Comparison of ENCODE assay signal across 12 mouse cellular contexts in genomic region chr16:97158279-97158678, GRCm38 (mm10). TPM values are rescaled to one million over a fixed set of nuclear protein-coding genes. Genes with fewer than 3 reads are reported as not detected.
"Had no signal": no experiment of that assay in that cellular context is flagged by ENCODE, and none has a peak within 500 bp of the region (broad histone marks: within the 10 kb centered on the region; RNA-seq: fewer than 3 reads in every experiment).

No protein-coding gene starts in this region.

- H3K4me2 ChIP-seq: kidney, embryonic 15.5 days; limb, embryonic 13.5 days; neural tube, embryonic 12.5 days had no signal

- H3K9me3 ChIP-seq: kidney, embryonic 15.5 days; limb, embryonic 13.5 days; neural tube, embryonic 12.5 days had no signal

- DNase-seq: kidney, adult 18-20 months; kidney, postnatal 14 days; left cerebral cortex, postnatal 4 days; lung, adult 18-20 months; right cerebral cortex, postnatal 14 days; thymus, postnatal 14 days had no signal

- H3K27me3 ChIP-seq: neural tube, embryonic 12.5 days had no signal

- H3K4me3 ChIP-seq: kidney, embryonic 15.5 days; limb, embryonic 13.5 days; neural tube, embryonic 12.5 days had no signal

- H3K4me1 ChIP-seq: kidney, embryonic 15.5 days; limb, embryonic 13.5 days; neural tube, embryonic 12.5 days had no signal

- H3K9ac ChIP-seq: kidney, embryonic 15.5 days; limb, embryonic 13.5 days; liver, embryonic 14.5 days; neural tube, embryonic 12.5 days had no signal

- H3K27ac ChIP-seq: kidney, embryonic 15.5 days; limb, embryonic 13.5 days; liver, embryonic 14.5 days; neural tube, embryonic 12.5 days had no signal

- H3K36me3 ChIP-seq: kidney, embryonic 15.5 days; limb, embryonic 13.5 days; neural tube, embryonic 12.5 days had no signal

RNA-seq across cellular contexts. Expression of gene Dscam, which starts 12.3 kb away (rescaled TPM):
- total RNA-seq: liver, adult 2 months had no signal
- polyA plus RNA-seq: liver, adult 2 months; liver, embryonic 14.5 days; lung, embryonic 16.5 days had no signal
